Mouse (Mus musculus) left cerebral cortex, postnatal 36 days (tissue): ENCODE results near the gene Limch1. TPM values are rescaled to one million over a fixed set of nuclear protein-coding genes. Genes with fewer than 3 reads are reported as not detected.
A peak's percentile ranks its signal among the peaks of the same experiment; 100 is the strongest.

ENCODE experiments used
- DNase-seq, 2 experiments: peaks; one replicate each; pipeline ENCODE4 v3.0.0; 2021 to 2022; ENCODE audit warnings: low spot score in 2 of 2, mixed read lengths in 1 of 2
- intact Hi-C: fragments of 180-260 bp; cut with DNase I; formaldehyde crosslinking; loops from one replicate; pipeline ENCODE4 v1.15.1; 2025
- total RNA-seq, 2 experiments: library from RNA; stranded (reverse); gene quantifications; 2 replicates each; pipeline ENCODE4 v1.2.3; 2021

The Limch1 gene
- total RNA-seq, 2 experiments from 2014 or later, result 100 to 131 TPM

- no peak for DNase-seq
- intact Hi-C loops, result no loop called here
These were observed 318.0 kb downstream of the Limch1 start for GRCm38 (mm10) chr5:67063596-67063995.

- DNase-seq, result no peak
- intact Hi-C loops, result no loop called here
These were observed 337.5 kb downstream of the Limch1 start for GRCm38 (mm10) chr5:67083117-67083516.

GRCm38 (mm10) chr5:67090856-67091255, 345.2 kb downstream of the Limch1 start:
- intact Hi-C loops, result no loop called here
- DNase-seq, result no peak

GRCm38 (mm10) chr5:67091766-67092165, 346.1 kb downstream of the Limch1 start:
- intact Hi-C loops, result no loop called here
- DNase-seq, result no peak

- intact Hi-C loops, result no loop called here
- DNase-seq, result no peak
These were observed 348.4 kb downstream of the Limch1 start for GRCm38 (mm10) chr5:67093991-67094390.

GRCm38 (mm10) chr5:67095153-67095552, 349.5 kb downstream of the Limch1 start:
- intact Hi-C loops, result loop anchor here (5.0 kb wide), 1 partner anchor 512 kb away; the partner anchor contains the start of gene Shisa3

GRCm38 (mm10) chr5:67095651-67096377, 350.2 kb downstream of the Limch1 start:
- intact Hi-C loops, result loop anchor here (5.0 kb wide), 1 partner anchor 511 kb away; the partner anchor contains the start of gene Shisa3
- DNase-seq, result peak in 1 of 2 experiments; percentile 7

More at GRCm38 (mm10) chr5:67095153-67095552, 349.5 kb downstream of the Limch1 start:
- peak in 1 of 2 experiments; percentile 6 for DNase-seq

- no peak for DNase-seq
- intact Hi-C loops, result loop anchor here (5.0 kb wide), 1 partner anchor 511 kb away; the partner anchor contains the start of gene Shisa3
These were observed 350.7 kb downstream of the Limch1 start for GRCm38 (mm10) chr5:67096378-67096771.

- intact Hi-C loops, result loop anchor here (2.0 to 5.0 kb wide), 2 partner anchors 133 to 510 kb away; partner anchors contain the start of gene Shisa3
- peak in 1 of 2 experiments; percentile 10 for DNase-seq
These were observed 351.8 kb downstream of the Limch1 start for GRCm38 (mm10) chr5:67097106-67098050.

- intact Hi-C loops, result loop anchor here (2.0 to 5.0 kb wide), 2 partner anchors 133 to 509 kb away; partner anchors contain the start of gene Shisa3
These were observed 352.6 kb downstream of the Limch1 start for GRCm38 (mm10) chr5:67098051-67098732.

GRCm38 (mm10) chr5:67098733-67099323, 353.2 kb downstream of the Limch1 start, which contains the start of gene Phox2b:
Gene Phox2b (minus strand): TSS chr5:67099301.
- intact Hi-C loops, result loop anchor here (2.0 to 5.0 kb wide), 2 partner anchors 132 to 508 kb away; partner anchors contain the start of gene Shisa3
- peak in 1 of 2 experiments; percentile 7 for DNase-seq

More at GRCm38 (mm10) chr5:67098051-67098732, 352.6 kb downstream of the Limch1 start:
- peak in 1 of 2 experiments; percentile 18 for DNase-seq

- intact Hi-C loops, result loop anchor here (2.0 to 5.0 kb wide), 3 partner anchors 123 to 508 kb away; partner anchors contain the start of gene Shisa3
- peak; percentile 18 to 24 for DNase-seq
These were observed 354.0 kb downstream of the Limch1 start for GRCm38 (mm10) chr5:67099393-67100271.

- intact Hi-C loops, result loop anchor here (2.0 kb wide), 1 partner anchor 122 kb away; no protein-coding TSS in a partner anchor
- peak in 1 of 2 experiments; percentile 9 for DNase-seq
These were observed 355.2 kb downstream of the Limch1 start for GRCm38 (mm10) chr5:67100564-67101394.

GRCm38 (mm10) chr5:67101395-67101760, 355.8 kb downstream of the Limch1 start:
- intact Hi-C loops, result loop anchor here (2.0 kb wide), 1 partner anchor 121 kb away; no protein-coding TSS in a partner anchor
- no peak for DNase-seq

- no peak for DNase-seq
- intact Hi-C loops, result loop anchor here (2.0 kb wide), 1 partner anchor 121 kb away; no protein-coding TSS in a partner anchor
These were observed 356.4 kb downstream of the Limch1 start for GRCm38 (mm10) chr5:67101793-67102600.

- intact Hi-C loops, result no loop called here
- no peak for DNase-seq
These were observed 357.4 kb downstream of the Limch1 start for GRCm38 (mm10) chr5:67103016-67103415.
